Mouse (Mus musculus) Patski (cell line): ENCODE data around the gene Dera. TPM values are rescaled to one million over a fixed set of nuclear protein-coding genes. Genes with fewer than 3 reads are reported as not detected.

Experiments used
- ATAC-seq: fragments of 100-300 bp; one replicate; pipeline ENCODE4 v1.8.0; 2021
- CTCF ChIA-PET: fragments of 350-600 bp; sonication (Branson Sonifier 250); formaldehyde crosslinking; loops from one replicate; lab custom pipeline; 2022; ENCODE audit warnings: inconsistent platforms; lab: Charles Lee
- POLR2A ChIA-PET: fragments of 350-600 bp; sonication (Branson Sonifier 250); formaldehyde crosslinking; loops from one replicate; lab custom pipeline; 2022; ENCODE audit warnings: antibody characterized with exemption, inconsistent platforms; lab: Charles Lee
- DNase-seq: peaks from one replicate; pipeline ENCODE4 v3.0.0-alpha.2; 2011; ENCODE audit warnings: low read depth, low spot score
- H3K27me3 ChIP-seq: fragments of 371-371 bp; one replicate; pipeline ENCODE4 v1.5.1; 2021
- CTCF ChIP-seq: fragments of 100-300 bp; IDR thresholded peaks from one replicate; pipeline ENCODE4 v1.5.1; 2021
- in situ Hi-C: fragments of 300-500 bp; cut with MboI; formaldehyde crosslinking; loops from 3 replicates; pipeline ENCODE4 v1.11.1; 2018; ENCODE audit warnings: low pct_unique_long_range_greater_than_20kb, mixed read lengths
- polyA plus RNA-seq: library from polyadenylated mRNA; unstranded; gene quantifications from one replicate; pipeline ENCODE4 v1.2.3, GENCODE M21; 2021

The Dera gene
- polyA plus RNA-seq, 1 experiment from 2014 or later, result 17.5 TPM

GRCm38 (mm10) chr6:137776981-137777380 is 22.6 kb downstream of the Dera start:
- in situ Hi-C loops, result no loop called here
- CTCF ChIA-PET, result interaction anchor here (1.6 kb wide), 1 partner anchor 10 kb away, joined by 5 read pairs; no protein-coding TSS in a partner anchor
- no peak for TF ChIP-seq CTCF
- no peak for ATAC-seq
- no peaks in the 10 kb centered on the region for H3K27me3 ChIP-seq
- no peak for DNase-seq
- POLR2A ChIA-PET, result no interaction called here

GRCm38 (mm10) chr6:137783899-137784637 is 29.7 kb downstream of the Dera start:
- TF ChIP-seq CTCF, result no peak
- ChIA-PET POLR2A (no interaction called here), CTCF (no interaction called here)
- in situ Hi-C loops, result no loop called here
- DNase-seq, result peak; percentile 37
- ATAC-seq, result peak; percentile 90
- H3K27me3 ChIP-seq, result no peaks in the 10 kb centered on the region

GRCm38 (mm10) chr6:137788976-137789590 is 34.7 kb downstream of the Dera start:
- no peak for TF ChIP-seq CTCF
- CTCF ChIA-PET, result no interaction called here
- DNase-seq (no peak), ATAC-seq (no peak)
- in situ Hi-C loops, result no loop called here
- POLR2A ChIA-PET, result no interaction called here
- H3K27me3 ChIP-seq, result no peaks in the 10 kb centered on the region

GRCm38 (mm10) chr6:137789658-137790057 is 35.3 kb downstream of the Dera start:
- CTCF ChIA-PET, result no interaction called here
- POLR2A ChIA-PET, result no interaction called here
- no peaks in the 10 kb centered on the region for H3K27me3 ChIP-seq
- in situ Hi-C loops, result no loop called here
- ATAC-seq, result no peak
- no peak for DNase-seq
- no peak for TF ChIP-seq CTCF

GRCm38 (mm10) chr6:137795494-137795893 is 41.1 kb downstream of the Dera start:
- TF ChIP-seq CTCF, result no peak
- DNase-seq, result no peak
- ATAC-seq, result no peak
- ChIA-PET CTCF (interaction anchor here (1.0 kb wide), 1 partner anchor 40 kb away, joined by 3 read pairs; no protein-coding TSS in a partner anchor), POLR2A (no interaction called here)
- no peaks in the 10 kb centered on the region for H3K27me3 ChIP-seq
- in situ Hi-C loops, result no loop called here

- ATAC-seq, result no peak
- H3K27me3 ChIP-seq, result no peaks in the 10 kb centered on the region
These were observed 42.5 kb downstream of the Dera start for GRCm38 (mm10) chr6:137796596-137797567.

GRCm38 (mm10) chr6:137799253-137799652 is 44.9 kb downstream of the Dera start:
- DNase-seq (no peak), ATAC-seq (no peak)
- in situ Hi-C loops, result no loop called here
- no peaks in the 10 kb centered on the region for H3K27me3 ChIP-seq
- TF ChIP-seq CTCF, result no peak
- ChIA-PET CTCF (interaction anchor here (1.2 to 1.6 kb wide), 4 partner anchors 8 to 255 kb away, joined by 3 to 6 read pairs (median 3); no protein-coding TSS in a partner anchor), POLR2A (no interaction called here)

More at GRCm38 (mm10) chr6:137796596-137797567, 42.5 kb downstream of the Dera start:
- TF ChIP-seq CTCF, result peak; percentile 77
- ChIA-PET CTCF (interaction anchor here (1.0 to 1.6 kb wide), 3 partner anchors 9 to 42 kb away, joined by 3 to 5 read pairs (median 4); no protein-coding TSS in a partner anchor), POLR2A (no interaction called here)
- in situ Hi-C loops, result no loop called here
- no peak for DNase-seq

GRCm38 (mm10) chr6:137803456-137804005 is 49.2 kb downstream of the Dera start:
- no peak for TF ChIP-seq CTCF
- ATAC-seq, result no peak
- CTCF ChIA-PET, result no interaction called here
- in situ Hi-C loops, result no loop called here
- no peaks in the 10 kb centered on the region for H3K27me3 ChIP-seq
- no peak for DNase-seq
- POLR2A ChIA-PET, result no interaction called here

GRCm38 (mm10) chr6:137804121-137804520 is 49.8 kb downstream of the Dera start:
- POLR2A ChIA-PET, result no interaction called here
- in situ Hi-C loops, result no loop called here
- TF ChIP-seq CTCF, result no peak
- CTCF ChIA-PET, result no interaction called here
- no peaks in the 10 kb centered on the region for H3K27me3 ChIP-seq
- DNase-seq, result no peak
- no peak for ATAC-seq

GRCm38 (mm10) chr6:137804606-137805005 is 50.3 kb downstream of the Dera start:
- ATAC-seq (no peak), DNase-seq (no peak)
- POLR2A ChIA-PET, result no interaction called here
- TF ChIP-seq CTCF, result no peak
- H3K27me3 ChIP-seq, result no peaks in the 10 kb centered on the region
- in situ Hi-C loops, result no loop called here
- CTCF ChIA-PET, result no interaction called here
